Mouse (Mus musculus): ENCODE data around the gene Fgfr3.

- no peak for TF ChIP-seq CTCF (IDR thresholded peaks at IDR 0.05; ENCODE audit: control insufficient read depth, insufficient read depth, insufficient replicate concordance, low read depth, low read length)
- TF ChIP-seq POLR2A (IDR thresholded peaks at IDR 0.05; ENCODE audit: control insufficient read depth, low read depth, low read length) = no peak
Measured at GRCm38 (mm10) chr5:33687142-33687541, 34.3 kb upstream of the Fgfr3 start.

All from testis, adult 2 months (tissue).